Mouse (Mus musculus): Measurements from ENCODE around the gene Usp4. TPM values are rescaled to one million over a fixed set of nuclear protein-coding genes. Genes with fewer than 3 reads are reported as not detected.

Usp4 gene
- total RNA-seq, 2 experiments from 2014 or later, result 105 to 108 TPM

DNA sequence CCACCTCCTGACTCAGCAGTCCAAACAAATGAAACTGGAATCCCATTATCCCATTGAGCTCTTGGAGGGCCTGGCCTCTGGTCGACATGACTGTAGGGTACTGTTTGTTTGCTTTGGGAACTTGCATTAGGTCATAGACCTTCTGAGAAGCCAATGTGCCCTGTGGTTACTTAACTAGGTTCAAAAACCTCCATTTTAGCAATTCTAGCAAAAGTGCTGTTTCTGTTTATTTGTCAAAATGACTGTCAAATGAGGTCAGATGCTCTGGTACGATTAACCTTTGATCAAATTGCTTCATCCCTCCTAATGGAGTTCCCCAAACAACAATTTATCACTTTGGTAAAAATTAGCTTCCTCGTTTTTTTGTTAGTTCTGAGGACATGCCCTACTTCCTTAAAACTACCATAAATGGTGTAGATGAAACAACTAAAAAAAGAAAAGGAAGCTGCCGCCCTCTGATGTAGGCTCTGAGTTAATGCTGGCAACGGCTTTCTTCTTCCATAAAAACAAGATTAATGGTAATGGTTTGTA, 5.3 kb upstream of the Usp4 start:
- DNase-seq, result no peak

GRCm38 (mm10) chr9:108343331-108343730, 4.3 kb upstream of the Usp4 start:
- no peak for DNase-seq

GRCm38 (mm10) chr9:108343835-108344234, 3.8 kb upstream of the Usp4 start:
- DNase-seq, result no peak

GRCm38 (mm10) chr9:108344471-108344870, 3.2 kb upstream of the Usp4 start:
- DNase-seq, result no peak

GRCm38 (mm10) chr9:108347024-108347423, 629 bp upstream of the Usp4 start:
- DNase-seq, result no peak

GRCm38 (mm10) chr9:108348290-108348680, 632 bp downstream of the Usp4 start:
- DNase-seq, result peak; percentile 9

- DNase-seq, result no peak
Observed at GRCm38 (mm10) chr9:108349727-108350126, 2.1 kb downstream of the Usp4 start.

DNA sequence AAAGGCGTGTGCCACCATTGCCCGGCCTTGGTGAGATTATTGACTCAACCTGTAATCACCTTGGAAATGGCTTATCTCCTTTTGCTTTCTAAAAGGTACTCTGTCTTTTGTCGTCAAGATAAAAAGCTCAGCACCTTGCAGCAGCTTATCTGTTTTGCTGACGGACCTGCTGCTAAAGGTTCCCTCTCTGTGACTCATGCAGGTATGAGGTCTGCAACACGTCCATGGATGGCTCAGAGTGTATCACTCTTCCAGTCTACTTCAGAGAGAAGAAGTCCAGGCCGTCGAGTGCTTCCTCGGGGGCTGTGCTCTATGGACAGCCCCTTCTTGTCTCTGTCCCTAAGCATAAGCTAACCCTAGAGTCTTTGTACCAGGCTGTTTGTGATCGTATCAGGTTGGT, 30.6 kb downstream of the Usp4 start:
- no peak for DNase-seq

- DNase-seq, result no peak
Observed at GRCm38 (mm10) chr9:108378736-108379135, 31.1 kb downstream of the Usp4 start.

GRCm38 (mm10) chr9:108379294-108379693, 31.6 kb downstream of the Usp4 start:
- DNase-seq, result no peak

GRCm38 (mm10) chr9:108381382-108381781, 33.7 kb downstream of the Usp4 start:
- no peak for DNase-seq

GRCm38 (mm10) chr9:108385006-108385405, 37.4 kb downstream of the Usp4 start:
- no peak for DNase-seq

- no peak for DNase-seq
Observed at GRCm38 (mm10) chr9:108386816-108387215, 39.2 kb downstream of the Usp4 start.

GRCm38 (mm10) chr9:108388601-108389000, 40.9 kb downstream of the Usp4 start:
- no peak for DNase-seq

GRCm38 (mm10) chr9:108389220-108389619, 41.6 kb downstream of the Usp4 start:
- no peak for DNase-seq

DNA sequence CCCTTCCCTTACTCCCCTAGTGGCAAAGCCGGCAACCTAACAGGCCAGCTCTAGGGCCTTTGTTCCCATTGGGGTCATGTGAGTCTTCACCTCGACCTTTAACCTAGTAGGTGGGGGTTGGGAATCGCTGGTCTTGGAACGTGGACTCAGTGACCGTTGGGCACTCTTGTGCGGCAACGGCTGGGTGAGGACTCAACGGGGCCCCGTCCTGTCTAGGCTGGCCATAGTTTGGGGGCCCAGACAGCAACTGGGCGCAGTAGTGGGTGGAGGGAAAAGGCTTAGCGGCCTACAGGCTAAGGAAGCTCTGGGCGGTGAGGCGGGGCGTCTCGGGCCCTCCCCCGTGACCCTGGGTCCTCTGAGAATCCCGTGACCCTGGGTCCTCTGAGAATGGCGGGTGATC, 45.0 kb downstream of the Usp4 start, which contains the start of gene 1700102P08Rik:
Gene 1700102P08Rik (plus strand): TSS at position 130 of the 400 bp plus-strand sequence.
- DNase-seq, result no peak

- DNase-seq, result no peak
Observed at GRCm38 (mm10) chr9:108394191-108394590, 46.5 kb downstream of the Usp4 start.

GRCm38 (mm10) chr9:108395427-108395826, 47.8 kb downstream of the Usp4 start:
- DNase-seq, result no peak

GRCm38 (mm10) chr9:108398324-108398723, 50.7 kb downstream of the Usp4 start:
- DNase-seq, result no peak

- peak; percentile 40 for DNase-seq
Observed at GRCm38 (mm10) chr9:108401186-108401960, 53.7 kb downstream of the Usp4 start.

- no peak for DNase-seq
Observed at GRCm38 (mm10) chr9:108403081-108403480, 55.4 kb downstream of the Usp4 start.

- DNase-seq, result no peak
Observed at GRCm38 (mm10) chr9:108404451-108404850, 56.8 kb downstream of the Usp4 start.

- no peak for DNase-seq
Observed at GRCm38 (mm10) chr9:108409535-108409934, 61.9 kb downstream of the Usp4 start.

GRCm38 (mm10) chr9:108411381-108411942, 63.8 kb downstream of the Usp4 start:
- DNase-seq, result no peak
